Mouse (Mus musculus) hindbrain, postnatal 0 days (tissue): ENCODE measurements around the gene Opa1. TPM values are rescaled to one million over a fixed set of nuclear protein-coding genes. Genes with fewer than 3 reads are reported as not detected.
A peak's percentile ranks its signal among the peaks of the same experiment; 100 is the strongest.

Source experiments
- ATAC-seq: fragments of 200-750 bp; cut with Nextera tagmentation; 2 replicates; pipeline ENCODE4 v1.8.0; 2017; ENCODE audit warnings: mild to moderate bottlenecking, moderate TSS enrichment, moderate library complexity
- DNase-seq: peaks from one replicate; pipeline ENCODE4 v3.0.0-alpha.2; 2015; ENCODE audit warnings: low spot score
- H3K27ac ChIP-seq: fragments of 300-500 bp; sonication (generic); 2 replicates; pipeline ENCODE4 v1.5.1; 2014; ENCODE audit warnings: mild to moderate bottlenecking
- H3K27me3 ChIP-seq: fragments of 300-500 bp; sonication (generic); 2 replicates; pipeline ENCODE4 v1.6.1; 2014; ENCODE audit warnings: low read length, mixed read lengths; ENCODE audit not compliant: insufficient read depth
- H3K36me3 ChIP-seq: fragments of 300-500 bp; sonication (generic); 2 replicates; pipeline ENCODE4 v1.6.1; 2014; ENCODE audit warnings: low read length, mixed read lengths; ENCODE audit not compliant: insufficient read depth
- H3K4me1 ChIP-seq: fragments of 300-500 bp; sonication (generic); 2 replicates; pipeline ENCODE4 v1.6.1; 2014; ENCODE audit warnings: antibody characterized with exemption, low read length, mixed read lengths; ENCODE audit not compliant: insufficient read depth
- H3K4me2 ChIP-seq: fragments of 300-500 bp; sonication (generic); 2 replicates; pipeline ENCODE4 v1.6.1; 2014; ENCODE audit warnings: low read depth, mild to moderate bottlenecking, low read length, moderate library complexity, mixed read lengths
- H3K4me3 ChIP-seq: fragments of 300-500 bp; sonication (generic); 2 replicates; pipeline ENCODE4 v1.5.1; 2014; ENCODE audit warnings: low read length
- H3K9ac ChIP-seq: fragments of 300-500 bp; sonication (generic); replicated peaks from 2 replicates; pipeline ENCODE4 v1.6.1; 2014; ENCODE audit warnings: mild to moderate bottlenecking, low read length, moderate library complexity, mixed read lengths
- H3K9me3 ChIP-seq: fragments of 300-500 bp; sonication (generic); 2 replicates; pipeline ENCODE4 v1.6.1; 2016; ENCODE audit warnings: low read length, mixed read lengths
- CTCF ChIP-seq: IDR thresholded peaks from 2 replicates; pipeline ENCODE4 v1.5.1; 2016; ENCODE audit warnings: antibody characterized with exemption, control low read depth, low read depth
- WGBS: fragments of 180-500 bp; shearing (Covaris S2); extraction: QIAGEN DNeasy Blood & Tissue Kit; methylation state at CpG from one replicate; pipeline ENCODE4 v1.1.7; 2014; 5-methylcytosine and 5-hydroxymethylcytosine counted together
- polyA plus RNA-seq: library from polyadenylated mRNA; unstranded; fragments of >200 nt; fragmentation: Nextera tagmentation; extraction: Ambion mirVana; gene quantifications from 2 replicates; pipeline ENCODE4 v1.2.1, GENCODE M21; 2015
- total RNA-seq: library from RNA; depleted of rRNA; stranded (reverse); fragments of >200 nt; gene quantifications from 2 replicates; pipeline ENCODE4 v1.2.3, GENCODE M21; 2014; rRNA removed

Gene Opa1
- 67.2 and 73.8 TPM in 2 replicates for total RNA-seq
- polyA plus RNA-seq = 42.2 and 42.4 TPM in 2 replicates

GRCm38 (mm10) chr16:29579167-29579786 lies at the start of gene Opa1:
Gene Opa1, plus strand, starts transcription at chr16:29579334.
- peak; percentile 99 for ATAC-seq
- H3K27me3 ChIP-seq = no peaks in the 10 kb centered on the region
- H3K4me2 ChIP-seq = peak within 1 kb of the TSS; percentile 84
- H3K27ac ChIP-seq = peak within 1 kb of the TSS; percentile 73
- H3K9ac ChIP-seq = peak within 1 kb of the TSS; percentile 93
- DNase-seq = peak; percentile 97
- peak within 1 kb of the TSS; percentile 99 for H3K4me3 ChIP-seq
- under 1% methylated on average over 39 of the region's 39 CpGs for WGBS
- no peaks in the 10 kb centered on the region for H3K9me3 ChIP-seq
- H3K4me1 ChIP-seq = peaks cover 6% of the 10 kb centered on the region; the same call in 1 of the 2 replicates
- H3K36me3 ChIP-seq = no peaks in the 10 kb centered on the region
- TF ChIP-seq CTCF = no peak; the same call in 1 of the 2 replicates

GRCm38 (mm10) chr16:29533641-29534040 lies 45.5 kb upstream of the Opa1 start:
- no peaks in the 10 kb centered on the region for H3K36me3 ChIP-seq
- no peak overlapping the region for H3K4me3 ChIP-seq
- H3K27me3 ChIP-seq = no peaks in the 10 kb centered on the region
- no peak for ATAC-seq
- no peak overlapping the region for H3K9ac ChIP-seq
- H3K4me1 ChIP-seq = peaks cover 3% of the 10 kb centered on the region; the same call in 1 of the 2 replicates
- no peak overlapping the region for H3K4me2 ChIP-seq
- DNase-seq = no peak
- no peaks in the 10 kb centered on the region for H3K9me3 ChIP-seq
- WGBS = 85% methylated on average over 6 of the region's 6 CpGs
- no peak overlapping the region for H3K27ac ChIP-seq
- TF ChIP-seq CTCF = no peak

GRCm38 (mm10) chr16:29535866-29536265 lies 43.3 kb upstream of the Opa1 start:
- ATAC-seq = no peak
- no peak overlapping the region for H3K9ac ChIP-seq
- WGBS = 68% methylated on average over 4 of the region's 4 CpGs
- H3K9me3 ChIP-seq = no peaks in the 10 kb centered on the region
- no peaks in the 10 kb centered on the region for H3K27me3 ChIP-seq
- no peak for DNase-seq
- H3K4me3 ChIP-seq = no peak overlapping the region
- no peak for TF ChIP-seq CTCF
- H3K27ac ChIP-seq = peak overlapping the region; percentile 26; the same call in 1 of the 2 replicates
- no peaks in the 10 kb centered on the region for H3K36me3 ChIP-seq
- peaks cover 6% of the 10 kb centered on the region; the same call in 1 of the 2 replicates for H3K4me1 ChIP-seq
- H3K4me2 ChIP-seq = no peak overlapping the region

GRCm38 (mm10) chr16:29536411-29537204 lies 42.5 kb upstream of the Opa1 start:
- Histone ChIP-seq H3K36me3 (no peaks in the 10 kb centered on the region), H3K27me3 (no peaks in the 10 kb centered on the region), H3K27ac (0 out of 2 replicates have a peak overlapping the region, but pooled peaks have one; percentile 26), H3K4me1 (peaks cover 6% of the 10 kb centered on the region; the same call in 1 of the 2 replicates), H3K4me3 (no peak overlapping the region), H3K4me2 (peak overlapping the region; percentile 19; the same call in 1 of the 2 replicates), H3K9ac (no peak overlapping the region), H3K9me3 (no peaks in the 10 kb centered on the region)
- TF ChIP-seq CTCF = no peak
- WGBS = 47% methylated on average over 15 of the region's 15 CpGs
- peak; percentile 80; the same call in 1 of the 2 replicates for ATAC-seq
- DNase-seq = peak; percentile 74

GRCm38 (mm10) chr16:29539906-29540305 lies 39.2 kb upstream of the Opa1 start:
- no peak overlapping the region for H3K9ac ChIP-seq
- H3K4me1 ChIP-seq = peaks cover 6% of the 10 kb centered on the region; the same call in 1 of the 2 replicates
- peak overlapping the region; percentile 41; the same call in 1 of the 2 replicates for H3K27ac ChIP-seq
- no peak for DNase-seq
- peak overlapping the region; percentile 33; the same call in 1 of the 2 replicates for H3K4me2 ChIP-seq
- H3K4me3 ChIP-seq = no peak overlapping the region
- no peak for ATAC-seq
- no peaks in the 10 kb centered on the region for H3K9me3 ChIP-seq
- TF ChIP-seq CTCF = no peak
- no peaks in the 10 kb centered on the region for H3K27me3 ChIP-seq
- no peaks in the 10 kb centered on the region for H3K36me3 ChIP-seq

GRCm38 (mm10) chr16:29541261-29541683 lies 37.9 kb upstream of the Opa1 start:
- Histone ChIP-seq H3K4me2 (peak overlapping the region; percentile 37), H3K9me3 (no peaks in the 10 kb centered on the region), H3K36me3 (no peaks in the 10 kb centered on the region), H3K9ac (0 out of 2 replicates have a peak overlapping the region, but pooled peaks have one; percentile 13), H3K27ac (0 out of 2 replicates have a peak overlapping the region, but pooled peaks have one; percentile 26), H3K27me3 (no peaks in the 10 kb centered on the region), H3K4me3 (peak overlapping the region; percentile 22), H3K4me1 (peaks cover 6% of the 10 kb centered on the region; the same call in 1 of the 2 replicates)
- 62% methylated on average over 11 of the region's 11 CpGs for WGBS
- TF ChIP-seq CTCF = no peak
- ATAC-seq (0 out of 2 replicates have a peak, but pooled peaks have one; percentile 53), DNase-seq (peak; percentile 48)
